Mouse (Mus musculus) kidney, postnatal 0 days (tissue): ENCODE results near the gene Tas2r137. TPM values are rescaled to one million over a fixed set of nuclear protein-coding genes. Genes with fewer than 3 reads are reported as not detected.

Source experiments
- ATAC-seq: fragments of 200-750 bp; cut with Nextera tagmentation; replicated peaks from 2 replicates; pipeline ENCODE4 v1.8.0; 2017; ENCODE audit warnings: low read depth, moderate number of reproducible peaks, moderate TSS enrichment, moderate library complexity; ENCODE audit not compliant: low FRiP score
- DNase-seq: peaks from one replicate; pipeline ENCODE4 v3.0.0-alpha.2; 2016; ENCODE audit warnings: low spot score
- H3K27ac ChIP-seq: fragments of 300-500 bp; sonication (generic); 2 replicates; pipeline ENCODE4 v1.5.1; 2014; ENCODE audit warnings: mild to moderate bottlenecking
- H3K27me3 ChIP-seq: fragments of 300-500 bp; sonication (generic); 2 replicates; pipeline ENCODE4 v1.6.1; 2014; ENCODE audit warnings: low read length, mixed read lengths; ENCODE audit not compliant: insufficient read depth
- H3K36me3 ChIP-seq: fragments of 300-500 bp; sonication (generic); 2 replicates; pipeline ENCODE4 v1.6.1; 2014; ENCODE audit warnings: low read length, mixed read lengths; ENCODE audit not compliant: insufficient read depth
- H3K4me1 ChIP-seq: fragments of 300-500 bp; sonication (generic); replicated peaks from 2 replicates; pipeline ENCODE4 v1.6.1; 2014; ENCODE audit warnings: antibody characterized with exemption, low read length, mixed read lengths; ENCODE audit not compliant: insufficient read depth
- H3K4me2 ChIP-seq: fragments of 300-500 bp; sonication (generic); 2 replicates; pipeline ENCODE4 v1.6.1; 2014; ENCODE audit warnings: mild to moderate bottlenecking, low read length, moderate library complexity, mixed read lengths
- H3K4me3 ChIP-seq: fragments of 300-500 bp; sonication (generic); replicated peaks from 2 replicates; pipeline ENCODE4 v1.5.1; 2014; ENCODE audit warnings: low read depth, low read length
- H3K9ac ChIP-seq: fragments of 300-500 bp; sonication (generic); 2 replicates; pipeline ENCODE4 v1.6.1; 2014; ENCODE audit warnings: low read depth, low read length
- H3K9me3 ChIP-seq: fragments of 300-500 bp; sonication (generic); replicated peaks from 2 replicates; pipeline ENCODE4 v1.6.1; 2016; ENCODE audit warnings: low read length, inconsistent platforms, mixed read lengths
- CTCF ChIP-seq: IDR thresholded peaks from 2 replicates; pipeline ENCODE4 v1.5.1; 2016; ENCODE audit warnings: antibody characterized with exemption, low read depth, mild to moderate bottlenecking, moderate library complexity
- WGBS: fragments of 180-500 bp; shearing (Covaris S2); extraction: QIAGEN DNeasy Blood & Tissue Kit; methylation state at CpG from one replicate; pipeline ENCODE4 v1.1.7; 2014; 5-methylcytosine and 5-hydroxymethylcytosine counted together
- polyA plus RNA-seq: library from polyadenylated mRNA; unstranded; fragments of >200 nt; fragmentation: Nextera tagmentation; extraction: Ambion mirVana; gene quantifications from 2 replicates; pipeline ENCODE4 v1.2.1, GENCODE M21; 2015

Tas2r137 gene
- polyA plus RNA-seq, 1 experiment from 2014 or later = not detected

GRCm38 (mm10) chr6:40465710-40466109, 25.3 kb upstream of the Tas2r137 start:
- ATAC-seq (no peak), DNase-seq (peak; percentile 15)
- Histone ChIP-seq H3K4me1 (no peaks in the 10 kb centered on the region), H3K4me2 (no peak overlapping the region), H3K4me3 (no peak overlapping the region), H3K27me3 (no peaks in the 10 kb centered on the region), H3K9ac (no peak overlapping the region), H3K27ac (no peak overlapping the region), H3K9me3 (no peaks in the 10 kb centered on the region), H3K36me3 (no peaks in the 10 kb centered on the region)
- TF ChIP-seq CTCF = peak; percentile 58
- WGBS = 58% methylated on average over 6 of the region's 6 CpGs

- Histone ChIP-seq H3K27ac (peak within 1 kb of the TSS; percentile 97), H3K4me1 (0 out of 2 replicates have a peak, but pooled peaks cover 3% of the 10 kb centered on the region), H3K27me3 (no peaks in the 10 kb centered on the region), H3K4me2 (peak within 1 kb of the TSS; percentile 75), H3K4me3 (peak within 1 kb of the TSS; percentile 74), H3K9ac (peak within 1 kb of the TSS; percentile 95), H3K36me3 (peaks cover 16% of the 10 kb centered on the region), H3K9me3 (no peaks in the 10 kb centered on the region)
- DNase-seq = peak; percentile 97
- TF ChIP-seq CTCF = peak; percentile 32; the same call in 1 of the 2 replicates
- ATAC-seq = peak; percentile 99
- under 1% methylated on average over 54 of the region's 54 CpGs for WGBS
These were observed 19.9 kb upstream of the Tas2r137 start, which contains the start of gene Ssbp1 for GRCm38 (mm10) chr6:40470916-40471719. Ssbp1 (plus strand) TSS chr6:40471352.

GRCm38 (mm10) chr6:40471720-40472010, 19.4 kb upstream of the Tas2r137 start:
- Histone ChIP-seq H3K4me1 (0 out of 2 replicates have a peak, but pooled peaks cover 3% of the 10 kb centered on the region), H3K9me3 (no peaks in the 10 kb centered on the region), H3K27me3 (no peaks in the 10 kb centered on the region), H3K4me2 (peak overlapping the region; percentile 75), H3K27ac (peak overlapping the region; percentile 97), H3K36me3 (peaks cover 18% of the 10 kb centered on the region), H3K9ac (peak overlapping the region; percentile 95), H3K4me3 (peak overlapping the region; percentile 74)
- ATAC-seq (no peak), DNase-seq (no peak)
- 0% methylated on average over 7 of the region's 7 CpGs for WGBS
- TF ChIP-seq CTCF = no peak

- no peak for DNase-seq
- no peak for ATAC-seq
- no peak overlapping the region for H3K9ac ChIP-seq
- WGBS = 81% methylated on average over 4 of the region's 4 CpGs
- no peak overlapping the region for H3K4me3 ChIP-seq
- H3K27me3 ChIP-seq = no peaks in the 10 kb centered on the region
- H3K36me3 ChIP-seq = peaks cover 36% of the 10 kb centered on the region
- H3K27ac ChIP-seq = no peak overlapping the region
- no peaks in the 10 kb centered on the region for H3K9me3 ChIP-seq
- no peak overlapping the region for H3K4me2 ChIP-seq
- 0 out of 2 replicates have a peak, but pooled peaks cover 3% of the 10 kb centered on the region for H3K4me1 ChIP-seq
- TF ChIP-seq CTCF = no peak
These were observed 14.9 kb upstream of the Tas2r137 start for GRCm38 (mm10) chr6:40476132-40476531.

GRCm38 (mm10) chr6:40479705-40480104, 11.3 kb upstream of the Tas2r137 start:
- 82% methylated on average over 1 of the region's 1 CpGs for WGBS
- H3K4me1 ChIP-seq = no peaks in the 10 kb centered on the region
- no peak overlapping the region for H3K4me2 ChIP-seq
- ATAC-seq (no peak), DNase-seq (peak; percentile 55)
- H3K4me3 ChIP-seq = no peak overlapping the region
- no peak overlapping the region for H3K9ac ChIP-seq
- no peaks in the 10 kb centered on the region for H3K9me3 ChIP-seq
- no peaks in the 10 kb centered on the region for H3K27me3 ChIP-seq
- TF ChIP-seq CTCF = peak; percentile 48
- peaks cover 52% of the 10 kb centered on the region for H3K36me3 ChIP-seq
- H3K27ac ChIP-seq = no peak overlapping the region

GRCm38 (mm10) chr6:40482318-40482717, 8.7 kb upstream of the Tas2r137 start:
- Histone ChIP-seq H3K4me1 (no peaks in the 10 kb centered on the region), H3K36me3 (peaks cover 32% of the 10 kb centered on the region), H3K27me3 (no peaks in the 10 kb centered on the region), H3K9ac (no peak overlapping the region), H3K4me3 (no peak overlapping the region), H3K27ac (no peak overlapping the region), H3K9me3 (no peaks in the 10 kb centered on the region), H3K4me2 (no peak overlapping the region)
- no peak for DNase-seq
- no peak for ATAC-seq
- 90% methylated on average over 5 of the region's 5 CpGs for WGBS
- no peak for TF ChIP-seq CTCF
